In genomic region chr8:85013230-85013840, GRCm38 (mm10) we compare ENCODE assay signal across 8 mouse cellular contexts. TPM values are rescaled to one million over a fixed set of nuclear protein-coding genes. Genes with fewer than 3 reads are reported as not detected.
DNase-seq lines count a peak whose midpoint lies in the region; ATAC-seq lines count a peak whose summit lies in the region.

No protein-coding gene starts in this region.

- no peak overlapping the region for H3K27ac ChIP-seq in embryonic facial prominence, embryonic 13.5 days
- H3K27ac ChIP-seq in neural tube, embryonic 12.5 days = no peak overlapping the region

- peak overlapping the region; percentile 57; the same call in 1 of the 2 replicates for H3K9ac ChIP-seq in embryonic facial prominence, embryonic 13.5 days
- peak overlapping the region; percentile 42; the same call in 1 of the 2 replicates for H3K9ac ChIP-seq in neural tube, embryonic 12.5 days

- peaks cover 5% of the 10 kb centered on the region; the same call in 1 of the 2 replicates for H3K4me1 ChIP-seq in embryonic facial prominence, embryonic 13.5 days
- H3K4me1 ChIP-seq in neural tube, embryonic 12.5 days = peaks cover 7% of the 10 kb centered on the region; the same call in 1 of the 2 replicates

- H3K36me3 ChIP-seq in embryonic facial prominence, embryonic 13.5 days = peaks cover 16% of the 10 kb centered on the region
- peaks cover 14% of the 10 kb centered on the region for H3K36me3 ChIP-seq in neural tube, embryonic 12.5 days

- no peaks in the 10 kb centered on the region for H3K9me3 ChIP-seq in embryonic facial prominence, embryonic 13.5 days
- no peaks in the 10 kb centered on the region for H3K9me3 ChIP-seq in neural tube, embryonic 12.5 days

- peak overlapping the region; percentile 36 for H3K4me3 ChIP-seq in embryonic facial prominence, embryonic 13.5 days
- peak overlapping the region; percentile 19; the same call in 1 of the 2 replicates for H3K4me3 ChIP-seq in neural tube, embryonic 12.5 days

- peak overlapping the region; percentile 70 for H3K4me2 ChIP-seq in embryonic facial prominence, embryonic 13.5 days
- peak overlapping the region; percentile 66 for H3K4me2 ChIP-seq in neural tube, embryonic 12.5 days (replicated peaks)

- intact Hi-C loops in heart, postnatal 14 days (cut with DNase I) = no loop called here

- peak; percentile 85 for DNase-seq in CD4-positive helper T cell, adult 2 months (ENCODE audit: low read depth, low spot score)
- peak; percentile 68 for DNase-seq in adrenal gland, postnatal 25 days
- peak; percentile 58 to 68 for DNase-seq in heart, postnatal 14 days
- peak; percentile 85 to 90 for DNase-seq in kidney, postnatal 4 days
- DNase-seq in lung, adult 18-20 months = peak; percentile 74 to 80
- peak; percentile 77 for DNase-seq in testis, postnatal 14 days (ENCODE audit: low spot score)

- ATAC-seq in embryonic facial prominence, embryonic 13.5 days (ENCODE audit: insufficient number of reproducible peaks, insufficient read depth, low FRiP score, low TSS enrichment, low read depth) = no peak
- peak; percentile 69 for ATAC-seq in neural tube, embryonic 12.5 days (ENCODE audit: low FRiP score, low read depth)

- peaks cover 58% of the 10 kb centered on the region for H3K27me3 ChIP-seq in embryonic facial prominence, embryonic 13.5 days
- peaks cover 53% of the 10 kb centered on the region for H3K27me3 ChIP-seq in neural tube, embryonic 12.5 days (replicated peaks)

- 7% methylated on average over 26 of the region's 26 CpGs for WGBS in embryonic facial prominence, embryonic 13.5 days
- 4% methylated on average over 25 of the region's 26 CpGs for WGBS in neural tube, embryonic 12.5 days

RNA-seq across cellular contexts. Expression of gene Best2, which starts 1.0 kb away (rescaled TPM):
- not detected in 2 replicates for total RNA-seq in adrenal gland, postnatal 25 days (2021)
- polyA plus RNA-seq in embryonic facial prominence, embryonic 13.5 days (2015; fragmentation: Nextera tagmentation; extraction: Ambion mirVana) = 0.14 TPM in 1 of 2 replicates, not detected in the other
- not detected for total RNA-seq in heart, postnatal 14 days (2021)
- polyA plus RNA-seq in neural tube, embryonic 12.5 days (2016; fragmentation: Nextera tagmentation; extraction: Ambion mirVana) = not detected in 2 replicates

RNA-seq across cellular contexts. Expression of gene Asna1, which starts 11.7 kb away (rescaled TPM):
- total RNA-seq in adrenal gland, postnatal 25 days (2021) = 95.0 and 105 TPM in 2 replicates
- polyA plus RNA-seq in embryonic facial prominence, embryonic 13.5 days (2015; fragmentation: Nextera tagmentation; extraction: Ambion mirVana) = 126 and 139 TPM in 2 replicates
- total RNA-seq in heart, postnatal 14 days (2021) = 10 to 100 TPM; 65.7 to 67.1 TPM
- 144 and 150 TPM in 2 replicates for polyA plus RNA-seq in neural tube, embryonic 12.5 days (2016; fragmentation: Nextera tagmentation; extraction: Ambion mirVana)

RNA-seq across cellular contexts. Expression of gene Trir, which starts 13.3 kb away (rescaled TPM):
- 152 and 164 TPM in 2 replicates for total RNA-seq in adrenal gland, postnatal 25 days (2021)
- polyA plus RNA-seq in embryonic facial prominence, embryonic 13.5 days (2015; fragmentation: Nextera tagmentation; extraction: Ambion mirVana) = 133 and 146 TPM in 2 replicates
- total RNA-seq in heart, postnatal 14 days (2021) = 10 to 100 TPM; 90.8 to 99.1 TPM
- 180 and 189 TPM in 2 replicates for polyA plus RNA-seq in neural tube, embryonic 12.5 days (2016; fragmentation: Nextera tagmentation; extraction: Ambion mirVana)

RNA-seq across cellular contexts. Expression of gene Hook2, which starts 22.9 kb away (rescaled TPM):
- total RNA-seq in adrenal gland, postnatal 25 days (2021) = 7.7 and 10.8 TPM in 2 replicates
- polyA plus RNA-seq in embryonic facial prominence, embryonic 13.5 days (2015; fragmentation: Nextera tagmentation; extraction: Ambion mirVana) = 23.2 and 24.7 TPM in 2 replicates
- 1 to 10 TPM; 1.6 to 2.0 TPM for total RNA-seq in heart, postnatal 14 days (2021)
- polyA plus RNA-seq in neural tube, embryonic 12.5 days (2016; fragmentation: Nextera tagmentation; extraction: Ambion mirVana) = 17.6 and 18.2 TPM in 2 replicates

RNA-seq across cellular contexts. Expression of gene Tnpo2, which starts 23.4 kb away (rescaled TPM):
- total RNA-seq in adrenal gland, postnatal 25 days (2021) = 71.1 and 78.3 TPM in 2 replicates
- polyA plus RNA-seq in embryonic facial prominence, embryonic 13.5 days (2015; fragmentation: Nextera tagmentation; extraction: Ambion mirVana) = 30.1 and 43.4 TPM in 2 replicates
- total RNA-seq in heart, postnatal 14 days (2021) = 10 to 100 TPM; 28.0 to 42.2 TPM
- polyA plus RNA-seq in neural tube, embryonic 12.5 days (2016; fragmentation: Nextera tagmentation; extraction: Ambion mirVana) = 39.2 and 40.4 TPM in 2 replicates
